Mouse (Mus musculus): ENCODE results near the gene Bend5. TPM values are rescaled to one million over a fixed set of nuclear protein-coding genes. Genes with fewer than 3 reads are reported as not detected.

The Bend5 gene
- polyA plus RNA-seq, 1 experiment from 2014 or later = 37.4 TPM

- H3K9ac ChIP-seq (ENCODE audit: low read length) = no peak overlapping the region
- H3K27ac ChIP-seq (ENCODE audit: low read depth) = no peak overlapping the region
- WGBS = 93% methylated on average over 1 of the region's 1 CpGs
- no peaks in the 10 kb centered on the region for H3K4me1 ChIP-seq (replicated peaks; ENCODE audit: control insufficient read depth, insufficient read depth, low read length)
- no peak for DNase-seq (ENCODE audit: low spot score)
- H3K9me3 ChIP-seq (ENCODE audit: control insufficient read depth, low read length) = no peaks in the 10 kb centered on the region
- no peaks in the 10 kb centered on the region for H3K27me3 ChIP-seq (replicated peaks; ENCODE audit: control insufficient read depth, insufficient read depth, low read length)
- peaks cover 14% of the 10 kb centered on the region; the same call in 1 of the 2 replicates for H3K36me3 ChIP-seq (ENCODE audit: control insufficient read depth, insufficient read depth, low read length)
- no peak for ATAC-seq (replicated peaks; ENCODE audit: low FRiP score, low TSS enrichment, low read depth)
- H3K4me2 ChIP-seq (ENCODE audit: low read length) = no peak overlapping the region
- H3K4me3 ChIP-seq (ENCODE audit: low read depth, low read length) = no peak overlapping the region
Measured at GRCm38 (mm10) chr4:111424371-111424950, 9.7 kb downstream of the Bend5 start.

DNA sequence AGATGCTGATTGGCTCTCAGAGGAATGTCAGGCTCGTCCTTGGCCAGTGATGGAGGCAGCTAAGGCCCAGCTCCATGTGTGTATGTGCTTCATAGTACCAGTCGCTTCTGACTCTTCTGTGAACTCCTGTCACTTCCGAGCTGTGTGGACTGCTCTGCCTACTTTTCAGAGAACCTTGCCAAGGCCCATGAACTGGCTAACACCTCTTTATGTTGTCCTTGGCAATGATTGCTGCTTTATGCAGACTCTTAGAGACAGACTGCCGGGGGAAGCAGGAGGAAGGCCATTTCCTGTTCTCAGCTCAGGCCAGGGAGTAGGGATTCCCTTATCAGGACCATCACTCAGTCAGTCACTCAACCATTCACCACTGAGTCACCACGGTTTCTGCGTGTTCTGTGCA lies 10.4 kb downstream of the Bend5 start:
- H3K27me3 ChIP-seq (replicated peaks; ENCODE audit: control insufficient read depth, insufficient read depth, low read length) = no peaks in the 10 kb centered on the region
- H3K36me3 ChIP-seq (ENCODE audit: control insufficient read depth, insufficient read depth, low read length) = peaks cover 7% of the 10 kb centered on the region; the same call in 1 of the 2 replicates
- ATAC-seq (replicated peaks; ENCODE audit: low FRiP score, low TSS enrichment, low read depth) = no peak
- DNase-seq (ENCODE audit: low spot score) = no peak
- no peak overlapping the region for H3K4me2 ChIP-seq (ENCODE audit: low read length)
- WGBS = 61% methylated on average over 6 of the region's 6 CpGs
- no peaks in the 10 kb centered on the region for H3K9me3 ChIP-seq (ENCODE audit: control insufficient read depth, low read length)
- H3K4me3 ChIP-seq (ENCODE audit: low read depth, low read length) = no peak overlapping the region
- H3K27ac ChIP-seq (ENCODE audit: low read depth) = no peak overlapping the region
- no peaks in the 10 kb centered on the region for H3K4me1 ChIP-seq (replicated peaks; ENCODE audit: control insufficient read depth, insufficient read depth, low read length)
- no peak overlapping the region for H3K9ac ChIP-seq (ENCODE audit: low read length)

GRCm38 (mm10) chr4:111431186-111431585 lies 16.4 kb downstream of the Bend5 start:
- 83% methylated on average over 2 of the region's 2 CpGs for WGBS
- Histone ChIP-seq H3K9me3 (ENCODE audit: control insufficient read depth, low read length) (no peaks in the 10 kb centered on the region), H3K36me3 (ENCODE audit: control insufficient read depth, insufficient read depth, low read length) (peaks cover 51% of the 10 kb centered on the region), H3K4me1 (replicated peaks; ENCODE audit: control insufficient read depth, insufficient read depth, low read length) (no peaks in the 10 kb centered on the region), H3K9ac (ENCODE audit: low read length) (no peak overlapping the region), H3K27ac (ENCODE audit: low read depth) (no peak overlapping the region), H3K27me3 (replicated peaks; ENCODE audit: control insufficient read depth, insufficient read depth, low read length) (no peaks in the 10 kb centered on the region), H3K4me3 (ENCODE audit: low read depth, low read length) (no peak overlapping the region), H3K4me2 (ENCODE audit: low read length) (no peak overlapping the region)
- ATAC-seq (replicated peaks; ENCODE audit: low FRiP score, low TSS enrichment, low read depth) (no peak), DNase-seq (ENCODE audit: low spot score) (no peak)

DNA sequence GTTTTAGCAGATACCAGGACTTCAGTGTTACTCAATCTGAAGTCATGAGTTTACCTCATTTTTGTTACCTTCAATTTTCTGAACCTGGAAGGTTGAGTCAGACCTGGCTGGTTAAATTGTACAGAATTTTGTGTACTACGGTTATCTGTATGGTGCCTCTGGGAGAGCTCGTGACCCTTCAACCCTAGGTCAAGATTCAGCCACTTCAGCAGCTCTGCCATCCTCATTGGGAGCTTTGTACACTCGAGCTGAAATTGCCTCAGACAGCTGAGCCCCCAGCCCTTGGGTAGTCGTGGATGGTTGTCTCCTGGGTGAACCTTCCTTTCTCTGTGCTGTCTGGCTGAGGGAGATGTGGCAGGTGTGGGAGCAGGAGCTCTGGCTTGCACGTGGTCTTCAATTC lies 17.2 kb downstream of the Bend5 start:
- DNase-seq (ENCODE audit: low spot score) (no peak), ATAC-seq (replicated peaks; ENCODE audit: low FRiP score, low TSS enrichment, low read depth) (no peak)
- H3K36me3 ChIP-seq (ENCODE audit: control insufficient read depth, insufficient read depth, low read length) = peaks cover 59% of the 10 kb centered on the region
- no peaks in the 10 kb centered on the region for H3K4me1 ChIP-seq (replicated peaks; ENCODE audit: control insufficient read depth, insufficient read depth, low read length)
- H3K27me3 ChIP-seq (replicated peaks; ENCODE audit: control insufficient read depth, insufficient read depth, low read length) = no peaks in the 10 kb centered on the region
- H3K9ac ChIP-seq (ENCODE audit: low read length) = no peak overlapping the region
- 65% methylated on average over 5 of the region's 5 CpGs for WGBS
- no peaks in the 10 kb centered on the region for H3K9me3 ChIP-seq (ENCODE audit: control insufficient read depth, low read length)
- H3K4me2 ChIP-seq (ENCODE audit: low read length) = no peak overlapping the region
- H3K4me3 ChIP-seq (ENCODE audit: low read depth, low read length) = no peak overlapping the region
- H3K27ac ChIP-seq (ENCODE audit: low read depth) = no peak overlapping the region

DNA sequence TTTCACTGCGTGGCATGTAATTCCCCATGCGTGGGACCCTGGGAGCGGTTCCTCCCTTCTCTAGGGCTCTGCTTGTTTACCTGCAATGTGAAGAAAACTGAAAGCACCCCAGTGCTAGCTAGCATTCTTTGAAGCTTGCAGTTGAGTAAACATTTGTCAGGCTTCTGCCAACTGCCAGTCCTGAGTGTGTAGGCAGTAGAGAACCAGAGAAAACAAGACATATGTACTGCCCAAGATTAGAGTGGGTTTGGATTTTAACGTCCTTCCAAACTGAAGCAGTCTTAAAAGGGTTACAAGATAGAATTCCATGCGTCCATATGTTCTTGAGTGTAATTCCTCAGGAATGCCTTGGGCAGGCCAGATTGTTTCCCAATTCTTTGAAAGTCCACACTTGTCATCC lies 17.6 kb downstream of the Bend5 start:
- Histone ChIP-seq H3K27me3 (replicated peaks; ENCODE audit: control insufficient read depth, insufficient read depth, low read length) (no peaks in the 10 kb centered on the region), H3K4me3 (ENCODE audit: low read depth, low read length) (no peak overlapping the region), H3K4me2 (ENCODE audit: low read length) (no peak overlapping the region), H3K9me3 (ENCODE audit: control insufficient read depth, low read length) (no peaks in the 10 kb centered on the region), H3K9ac (ENCODE audit: low read length) (no peak overlapping the region), H3K4me1 (replicated peaks; ENCODE audit: control insufficient read depth, insufficient read depth, low read length) (no peaks in the 10 kb centered on the region), H3K36me3 (ENCODE audit: control insufficient read depth, insufficient read depth, low read length) (peaks cover 61% of the 10 kb centered on the region), H3K27ac (ENCODE audit: low read depth) (no peak overlapping the region)
- WGBS = 69% methylated on average over 5 of the region's 5 CpGs
- no peak for ATAC-seq (replicated peaks; ENCODE audit: low FRiP score, low TSS enrichment, low read depth)
- no peak for DNase-seq (ENCODE audit: low spot score)

DNA sequence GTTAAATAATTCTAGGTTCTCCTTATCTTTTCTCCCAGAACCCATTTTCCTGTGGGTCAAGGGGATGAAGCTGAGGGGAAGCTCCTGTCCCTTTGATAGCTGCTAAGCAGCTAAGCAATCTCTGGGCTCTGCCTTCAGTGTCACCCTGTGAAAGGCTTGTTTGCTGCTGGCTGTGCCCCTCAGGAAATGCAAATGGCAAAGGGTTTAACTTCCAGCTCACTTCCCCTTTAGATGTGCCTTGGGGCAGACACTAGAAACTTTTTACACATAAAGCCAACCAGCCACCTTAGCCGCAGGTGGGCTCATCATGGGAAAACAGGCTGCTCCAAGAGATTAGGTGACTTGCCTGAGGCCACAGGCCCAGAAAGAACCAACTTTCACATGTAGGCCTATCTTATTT lies 26.9 kb downstream of the Bend5 start:
- Histone ChIP-seq H3K4me1 (replicated peaks; ENCODE audit: control insufficient read depth, insufficient read depth, low read length) (no peaks in the 10 kb centered on the region), H3K27ac (ENCODE audit: low read depth) (no peak overlapping the region), H3K9me3 (ENCODE audit: control insufficient read depth, low read length) (no peaks in the 10 kb centered on the region), H3K27me3 (replicated peaks; ENCODE audit: control insufficient read depth, insufficient read depth, low read length) (no peaks in the 10 kb centered on the region), H3K9ac (ENCODE audit: low read length) (no peak overlapping the region), H3K4me2 (ENCODE audit: low read length) (no peak overlapping the region), H3K4me3 (ENCODE audit: low read depth, low read length) (no peak overlapping the region), H3K36me3 (ENCODE audit: control insufficient read depth, insufficient read depth, low read length) (peaks cover 10% of the 10 kb centered on the region; the same call in 1 of the 2 replicates)
- ATAC-seq (replicated peaks; ENCODE audit: low FRiP score, low TSS enrichment, low read depth) (no peak), DNase-seq (ENCODE audit: low spot score) (no peak)
- WGBS = 95% methylated on average over 1 of the region's 1 CpGs

DNA sequence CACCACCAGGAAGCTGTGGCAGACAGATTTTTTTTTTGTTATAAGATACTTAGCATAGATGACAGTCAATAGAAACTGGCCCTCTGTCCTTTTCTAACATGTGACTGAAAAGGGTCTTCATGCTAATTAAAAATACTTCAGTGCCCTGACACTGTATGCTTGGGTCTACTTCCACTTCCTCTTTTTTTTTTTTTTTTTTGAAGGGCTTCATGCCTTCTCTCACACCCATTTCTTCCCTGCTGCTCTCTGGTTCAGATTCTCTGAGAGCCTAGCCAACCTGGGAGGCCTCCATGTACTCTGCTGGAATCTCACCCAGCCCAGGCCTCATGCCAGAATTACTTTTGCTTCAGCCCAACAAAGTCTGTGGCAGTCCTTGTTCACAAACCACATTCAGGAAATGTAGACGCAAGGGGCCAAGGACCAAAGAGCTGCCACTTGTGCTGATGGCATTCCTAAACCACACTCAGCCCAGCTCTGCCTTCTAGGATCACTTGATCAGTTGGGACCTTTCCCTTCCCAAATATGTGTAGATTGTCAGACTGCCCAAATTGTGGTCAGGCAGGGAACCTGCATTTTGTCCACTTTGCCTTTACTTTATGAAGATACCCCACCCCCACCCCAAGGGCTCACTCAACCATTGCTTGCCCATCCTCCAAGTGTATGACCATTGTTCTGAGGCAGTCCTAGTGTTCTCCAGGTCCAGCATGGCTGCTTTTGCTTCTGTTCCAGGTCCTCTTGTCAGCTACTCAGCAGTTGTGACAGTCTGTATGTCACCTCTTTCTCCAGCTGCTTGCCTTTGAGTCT lies 27.8 kb downstream of the Bend5 start:
- 89% methylated on average over 1 of the region's 1 CpGs for WGBS

DNA sequence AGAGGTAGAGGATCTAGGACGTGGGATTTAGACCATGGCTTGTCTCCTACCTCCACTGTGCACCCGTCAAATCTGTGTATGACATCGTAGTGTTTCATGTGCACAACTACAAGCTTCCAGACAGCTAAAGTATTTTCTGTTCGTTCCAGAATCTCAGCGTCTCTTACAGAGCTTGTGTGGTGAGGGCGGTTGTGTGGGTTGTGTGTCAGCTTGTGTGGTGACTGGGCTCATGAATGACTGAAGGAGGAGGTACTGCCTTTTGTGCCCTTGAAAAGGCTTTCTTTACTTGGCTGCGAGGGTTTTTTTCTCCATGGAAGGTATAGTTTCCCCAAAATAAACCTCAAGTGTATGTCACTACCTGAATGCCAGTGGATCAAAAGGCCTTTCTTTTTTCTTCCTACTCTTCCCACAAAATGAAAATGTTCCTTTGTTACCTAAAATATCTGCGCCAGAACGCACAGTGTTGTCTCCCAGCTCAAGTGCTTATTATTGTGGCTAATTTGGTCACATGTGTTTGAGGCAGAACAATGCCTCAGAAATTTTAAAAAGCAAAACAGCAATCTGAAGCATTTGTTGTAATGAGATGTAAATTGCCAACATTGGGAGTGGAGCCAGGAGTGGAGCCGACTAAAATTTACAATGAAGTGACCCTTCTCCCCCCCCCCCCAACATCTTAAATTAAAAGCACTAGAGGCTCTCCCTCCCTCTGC lies 29.3 kb downstream of the Bend5 start:
- Histone ChIP-seq H3K27ac (ENCODE audit: low read depth) (no peak overlapping the region), H3K36me3 (ENCODE audit: control insufficient read depth, insufficient read depth, low read length) (peaks cover 13% of the 10 kb centered on the region), H3K4me1 (replicated peaks; ENCODE audit: control insufficient read depth, insufficient read depth, low read length) (no peaks in the 10 kb centered on the region), H3K4me2 (ENCODE audit: low read length) (no peak overlapping the region), H3K27me3 (replicated peaks; ENCODE audit: control insufficient read depth, insufficient read depth, low read length) (no peaks in the 10 kb centered on the region), H3K9ac (ENCODE audit: low read length) (no peak overlapping the region), H3K9me3 (ENCODE audit: control insufficient read depth, low read length) (no peaks in the 10 kb centered on the region), H3K4me3 (ENCODE audit: low read depth, low read length) (no peak overlapping the region)
- 81% methylated on average over 10 of the region's 10 CpGs for WGBS
- DNase-seq (ENCODE audit: low spot score) (no peak), ATAC-seq (replicated peaks; ENCODE audit: low FRiP score, low TSS enrichment, low read depth) (no peak)

More for the DNA sequence above, 27.8 kb downstream of the Bend5 start:
- Histone ChIP-seq H3K9ac (ENCODE audit: low read length) (no peak overlapping the region), H3K36me3 (ENCODE audit: control insufficient read depth, insufficient read depth, low read length) (peaks cover 12% of the 10 kb centered on the region; the same call in 1 of the 2 replicates), H3K27ac (ENCODE audit: low read depth) (no peak overlapping the region), H3K4me3 (ENCODE audit: low read depth, low read length) (no peak overlapping the region), H3K4me2 (ENCODE audit: low read length) (no peak overlapping the region), H3K27me3 (replicated peaks; ENCODE audit: control insufficient read depth, insufficient read depth, low read length) (no peaks in the 10 kb centered on the region), H3K4me1 (replicated peaks; ENCODE audit: control insufficient read depth, insufficient read depth, low read length) (no peaks in the 10 kb centered on the region), H3K9me3 (ENCODE audit: control insufficient read depth, low read length) (no peaks in the 10 kb centered on the region)
- DNase-seq (ENCODE audit: low spot score) (peak; percentile 29), ATAC-seq (replicated peaks; ENCODE audit: low FRiP score, low TSS enrichment, low read depth) (no peak)
